Mouse (Mus musculus) CD4-positive helper T cell, adult 2 months (primary cell): ENCODE data around the gene Ephb1.

ENCODE experiments used
- DNase-seq: peaks from one replicate; pipeline ENCODE4 v3.0.0-alpha.2; 2012; ENCODE audit warnings: low read depth, missing footprints, low spot score

The Ephb1 gene

GRCm38 (mm10) chr9:102306645-102307415 is 47.7 kb downstream of the Ephb1 start:
- no peak for DNase-seq

GRCm38 (mm10) chr9:102305432-102306100 is 48.9 kb downstream of the Ephb1 start:
- no peak for DNase-seq

- DNase-seq = no peak
Observed at GRCm38 (mm10) chr9:102304796-102305195, 49.7 kb downstream of the Ephb1 start.

GRCm38 (mm10) chr9:102303882-102304281 is 50.6 kb downstream of the Ephb1 start:
- no peak for DNase-seq

GRCm38 (mm10) chr9:102300985-102301384 is 53.5 kb downstream of the Ephb1 start:
- no peak for DNase-seq

GRCm38 (mm10) chr9:102298741-102299140 is 55.8 kb downstream of the Ephb1 start:
- DNase-seq = no peak

GRCm38 (mm10) chr9:102297986-102298385 is 56.5 kb downstream of the Ephb1 start:
- no peak for DNase-seq

GRCm38 (mm10) chr9:102297176-102297575 is 57.3 kb downstream of the Ephb1 start:
- DNase-seq = no peak

GRCm38 (mm10) chr9:102293605-102294004 is 60.9 kb downstream of the Ephb1 start:
- no peak for DNase-seq

GRCm38 (mm10) chr9:102291230-102291629 is 63.3 kb downstream of the Ephb1 start:
- no peak for DNase-seq

GRCm38 (mm10) chr9:102288356-102288755 is 66.1 kb downstream of the Ephb1 start:
- DNase-seq = no peak

GRCm38 (mm10) chr9:102275931-102276330 is 78.6 kb downstream of the Ephb1 start:
- DNase-seq = no peak

- DNase-seq = no peak
Observed at GRCm38 (mm10) chr9:102274016-102274415, 80.5 kb downstream of the Ephb1 start.

- DNase-seq = no peak
Observed at GRCm38 (mm10) chr9:102273469-102273808, 81.1 kb downstream of the Ephb1 start.

GRCm38 (mm10) chr9:102272731-102273468 is 81.6 kb downstream of the Ephb1 start:
- DNase-seq = no peak

GRCm38 (mm10) chr9:102270496-102270895 is 84.0 kb downstream of the Ephb1 start:
- no peak for DNase-seq

- no peak for DNase-seq
Observed at GRCm38 (mm10) chr9:102267311-102268027, 87.0 kb downstream of the Ephb1 start.

GRCm38 (mm10) chr9:102263760-102264159 is 90.7 kb downstream of the Ephb1 start:
- DNase-seq = no peak

GRCm38 (mm10) chr9:102262100-102262501 is 92.4 kb downstream of the Ephb1 start:
- DNase-seq = no peak

GRCm38 (mm10) chr9:102261511-102261910 is 93.0 kb downstream of the Ephb1 start:
- DNase-seq = no peak

GRCm38 (mm10) chr9:102256407-102256806 is 98.1 kb downstream of the Ephb1 start:
- no peak for DNase-seq

GRCm38 (mm10) chr9:102255803-102256202 is 98.7 kb downstream of the Ephb1 start:
- no peak for DNase-seq
